Mouse (Mus musculus) thymus, adult 2 months (tissue): Measurements from ENCODE around the gene Zfp831. TPM values are rescaled to one million over a fixed set of nuclear protein-coding genes. Genes with fewer than 3 reads are reported as not detected.

Experiments used
- DNase-seq: peaks from one replicate; pipeline ENCODE4 v3.0.0; 2021
- H3K27ac ChIP-seq: fragments of 200-500 bp; 2 replicates; pipeline ENCODE4 v1.5.1; 2012; ENCODE audit warnings: low read length, control low read depth; ENCODE audit not compliant: control insufficient read depth, insufficient read depth
- H3K27me3 ChIP-seq: fragments of 200-500 bp; 2 replicates; pipeline ENCODE4 v1.6.1; 2012; ENCODE audit warnings: mild to moderate bottlenecking, low read length, moderate library complexity, mixed read lengths; ENCODE audit not compliant: control insufficient read depth, insufficient read depth
- H3K36me3 ChIP-seq: fragments of 200-500 bp; 2 replicates; pipeline ENCODE4 v1.6.1; 2012; ENCODE audit warnings: mild to moderate bottlenecking, low read length, moderate library complexity; ENCODE audit not compliant: control insufficient read depth, insufficient read depth
- H3K4me1 ChIP-seq: fragments of 200-500 bp; replicated peaks from 2 replicates; pipeline ENCODE4 v1.6.1; 2012; ENCODE audit warnings: low read length; ENCODE audit not compliant: control insufficient read depth, insufficient read depth
- H3K4me3 ChIP-seq: fragments of 200-500 bp; 2 replicates; pipeline ENCODE4 v1.5.1; 2012; ENCODE audit warnings: mild to moderate bottlenecking, low read length, control low read depth, moderate library complexity; ENCODE audit not compliant: control insufficient read depth, insufficient read depth
- CTCF ChIP-seq: fragments of 200-500 bp; IDR thresholded peaks from 2 replicates; pipeline ENCODE4 v1.5.1; 2012; ENCODE audit warnings: mild to moderate bottlenecking, control low read depth, low read length, moderate library complexity, borderline replicate concordance; ENCODE audit not compliant: control insufficient read depth, poor library complexity, insufficient read depth; ENCODE audit errors: extremely low read depth
- POLR2A ChIP-seq: fragments of 200-500 bp; IDR thresholded peaks from 2 replicates; pipeline ENCODE4 v1.6.1; 2012; ENCODE audit warnings: mild to moderate bottlenecking, low read length, control low read depth, moderate library complexity; ENCODE audit not compliant: control insufficient read depth, poor library complexity, insufficient read depth; ENCODE audit errors: extremely low read depth
- WGBS: fragments of 180-500 bp; shearing (Covaris S2); methylation state at CpG from one replicate; pipeline ENCODE4 v1.1.7; 2018; 5-methylcytosine and 5-hydroxymethylcytosine counted together
- polyA plus RNA-seq: library from polyadenylated mRNA; depleted of rRNA; stranded (reverse); fragments of >200 nt; gene quantifications from 2 replicates; pipeline ENCODE4 v1.2.3, GENCODE M21; 2012

The Zfp831 gene
- polyA plus RNA-seq, 1 experiment, result 3.1 TPM

DNA sequence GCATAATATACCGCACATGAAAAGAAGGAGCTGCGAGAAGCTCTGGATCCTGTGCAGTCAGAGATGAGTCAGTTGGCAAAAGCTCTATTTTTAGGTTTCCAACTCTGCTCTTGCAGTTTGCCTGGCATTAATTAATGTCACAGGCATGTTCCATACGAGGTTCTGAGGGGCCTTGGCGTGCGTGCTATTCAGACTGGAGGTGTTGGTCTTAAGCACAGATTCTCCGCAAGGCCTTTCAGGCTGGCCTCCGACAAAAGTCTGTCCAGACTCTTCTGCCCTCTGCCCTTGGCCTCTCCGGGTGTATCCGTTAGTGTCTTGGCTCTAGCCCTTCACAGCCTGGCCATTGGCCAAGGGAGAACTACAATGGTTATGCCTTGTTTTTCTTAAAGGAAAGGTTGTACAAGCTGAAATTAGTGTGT is 43.5 kb upstream of the Zfp831 start:
- Histone ChIP-seq H3K27ac (no peak overlapping the region), H3K4me3 (no peak overlapping the region), H3K4me1 (peaks cover 41% of the 10 kb centered on the region), H3K36me3 (no peaks in the 10 kb centered on the region), H3K27me3 (no peaks in the 10 kb centered on the region)
- TF ChIP-seq POLR2A, result no peak
- no peak for TF ChIP-seq CTCF
- DNase-seq, result no peak
- WGBS, result 83% methylated on average over 9 of the region's 9 CpGs

DNA sequence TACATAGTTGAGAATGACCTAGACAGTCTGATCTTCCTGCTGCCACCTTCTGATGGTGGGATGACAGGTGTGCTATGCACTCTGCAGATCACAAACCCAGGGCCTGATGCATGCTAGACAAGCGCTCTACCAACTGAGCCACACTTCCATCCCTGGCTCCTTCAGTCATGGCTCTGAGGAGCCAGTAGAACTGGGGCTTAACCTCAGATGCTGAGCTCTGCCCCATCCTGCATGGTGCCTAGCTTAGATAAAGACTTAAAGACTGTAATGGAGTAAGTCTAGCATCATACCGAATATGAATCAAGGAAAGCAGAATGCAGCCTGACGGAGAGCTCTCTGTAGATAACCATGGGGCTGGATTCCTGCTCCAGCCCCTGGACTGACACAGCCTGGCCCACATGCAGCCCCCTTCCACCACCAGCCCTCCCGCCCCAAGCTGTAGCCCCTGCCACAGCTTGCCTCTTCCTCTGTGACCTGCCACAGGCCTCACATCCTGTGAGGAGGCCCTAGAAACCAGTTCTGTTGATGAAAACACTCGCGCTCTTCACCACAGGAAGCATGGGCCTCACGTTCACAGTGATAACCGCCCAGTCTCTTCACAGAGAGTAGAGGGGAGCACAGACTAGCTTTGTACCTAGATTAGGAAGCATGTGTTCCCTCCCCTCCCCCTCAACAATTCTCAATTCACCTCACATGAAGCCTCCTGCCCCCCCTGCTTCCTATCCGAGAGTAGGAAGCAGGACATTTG is 41.2 kb upstream of the Zfp831 start:
- 12% methylated on average over 9 of the region's 9 CpGs for WGBS
- H3K4me1 ChIP-seq, result peaks cover 41% of the 10 kb centered on the region
- 0 out of 2 replicates have a peak, but pooled peaks have one; percentile 23 for TF ChIP-seq POLR2A
- no peak for TF ChIP-seq CTCF
- no peaks in the 10 kb centered on the region for H3K27me3 ChIP-seq
- H3K36me3 ChIP-seq, result no peaks in the 10 kb centered on the region
- no peak overlapping the region for H3K4me3 ChIP-seq
- peak overlapping the region; percentile 90 for H3K27ac ChIP-seq
- DNase-seq, result peak; percentile 74

DNA sequence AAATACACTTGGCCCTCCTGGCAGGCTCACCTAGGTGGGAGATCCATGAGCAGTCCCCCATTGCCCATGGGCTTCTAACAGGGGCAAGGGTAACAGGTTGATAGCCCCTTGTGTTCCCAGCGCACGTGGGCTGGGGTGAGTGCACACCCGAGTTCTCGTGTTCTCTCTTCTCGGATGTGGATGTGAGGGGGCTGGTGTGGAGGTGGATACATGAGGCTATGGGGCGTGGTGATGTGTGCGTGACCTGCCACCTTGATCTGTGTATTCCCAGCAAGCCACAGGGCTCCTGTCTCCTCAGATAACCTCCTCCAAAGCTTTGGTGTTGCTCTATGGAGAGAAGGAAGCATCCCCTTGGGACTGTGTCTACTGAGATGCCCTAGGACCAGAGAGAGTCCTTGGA is 40.0 kb upstream of the Zfp831 start:
- Histone ChIP-seq H3K27ac (peak overlapping the region; percentile 90), H3K4me3 (no peak overlapping the region), H3K36me3 (no peaks in the 10 kb centered on the region), H3K27me3 (no peaks in the 10 kb centered on the region), H3K4me1 (peaks cover 36% of the 10 kb centered on the region)
- no peak for DNase-seq
- no peak for TF ChIP-seq POLR2A
- TF ChIP-seq CTCF, result no peak
- WGBS, result 93% methylated on average over 7 of the region's 7 CpGs

DNA sequence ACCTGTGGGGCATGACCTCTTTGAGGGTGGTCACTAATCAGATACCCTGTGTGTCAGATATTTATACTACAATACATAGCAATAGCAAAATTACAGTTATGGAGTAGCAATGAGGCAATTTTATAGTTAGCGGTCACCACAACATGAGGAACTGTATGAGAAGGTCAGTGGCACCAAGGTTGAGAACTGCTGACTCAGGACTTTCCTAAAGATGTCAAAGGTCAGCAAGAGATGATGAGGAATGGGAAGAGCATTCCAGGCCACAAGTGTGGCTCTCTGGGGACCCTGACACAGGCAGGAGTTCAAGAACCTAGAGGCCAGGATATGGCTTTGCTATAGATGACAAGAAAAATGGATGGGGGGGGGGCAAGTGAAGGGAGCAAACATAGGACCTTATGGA is 38.3 kb upstream of the Zfp831 start:
- Histone ChIP-seq H3K4me3 (no peak overlapping the region), H3K27ac (no peak overlapping the region), H3K27me3 (no peaks in the 10 kb centered on the region), H3K36me3 (no peaks in the 10 kb centered on the region), H3K4me1 (peaks cover 25% of the 10 kb centered on the region)
- WGBS, result 100% methylated on average over 1 of the region's 1 CpGs
- no peak for DNase-seq
- TF ChIP-seq POLR2A (no peak), CTCF (no peak)

DNA sequence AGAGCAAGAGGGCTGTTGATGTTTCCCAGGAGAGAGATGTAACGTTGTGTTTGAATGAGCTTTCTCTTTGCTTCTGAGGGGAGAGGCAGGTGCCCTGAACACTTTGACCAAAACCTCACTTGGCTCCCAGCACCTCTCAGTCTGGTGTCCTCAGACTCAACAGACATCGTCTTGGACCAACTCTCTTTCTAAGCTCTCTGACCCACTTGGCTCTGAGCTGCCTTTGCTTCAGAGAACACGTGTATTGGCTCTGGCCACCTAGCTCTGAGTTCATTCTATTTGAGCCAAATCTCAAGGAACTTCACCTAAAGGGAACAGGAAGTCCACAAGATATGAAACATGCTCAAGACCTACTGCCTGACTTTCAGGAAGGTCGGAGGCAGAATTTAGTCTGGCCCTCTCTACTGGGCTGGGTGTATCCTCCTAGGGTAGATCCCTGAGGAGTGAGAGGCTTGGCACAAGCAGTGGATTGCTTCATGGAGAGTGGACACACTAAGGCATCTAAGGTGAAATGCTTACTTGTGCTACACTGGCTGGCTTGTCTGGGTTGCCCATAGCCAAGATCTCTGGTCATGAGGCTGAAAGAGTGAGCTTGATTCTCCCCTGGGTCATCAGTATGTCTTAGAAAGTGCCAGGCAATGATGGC is 37.8 kb upstream of the Zfp831 start:
- TF ChIP-seq CTCF, result no peak
- no peak for TF ChIP-seq POLR2A
- no peak overlapping the region for H3K4me3 ChIP-seq
- H3K27me3 ChIP-seq, result no peaks in the 10 kb centered on the region
- H3K36me3 ChIP-seq, result no peaks in the 10 kb centered on the region
- no peak overlapping the region for H3K27ac ChIP-seq
- DNase-seq, result no peak
- WGBS, result 81% methylated on average over 4 of the region's 4 CpGs
- peaks cover 25% of the 10 kb centered on the region for H3K4me1 ChIP-seq

DNA sequence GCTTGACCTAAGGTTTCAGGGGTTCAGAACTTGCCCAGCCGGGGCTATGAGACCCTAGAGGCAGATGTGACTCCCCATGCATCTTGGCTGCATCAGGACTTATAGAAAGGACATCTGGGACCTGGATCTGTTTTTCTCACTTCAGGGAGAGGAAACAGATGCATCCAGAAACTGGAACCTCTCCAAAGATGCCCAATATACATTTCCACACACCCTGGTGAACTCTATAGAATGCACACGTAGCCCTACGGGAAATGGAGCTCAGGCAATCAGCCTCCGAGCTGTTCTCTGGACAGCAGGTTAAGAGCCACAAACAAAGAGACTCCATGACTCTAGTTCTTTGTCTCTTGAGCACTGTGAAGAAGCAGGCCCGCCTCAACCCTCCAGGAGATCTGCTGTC is 37.0 kb upstream of the Zfp831 start:
- no peak overlapping the region for H3K27ac ChIP-seq
- 94% methylated on average over 5 of the region's 5 CpGs for WGBS
- H3K36me3 ChIP-seq, result no peaks in the 10 kb centered on the region
- H3K4me3 ChIP-seq, result no peak overlapping the region
- H3K27me3 ChIP-seq, result no peaks in the 10 kb centered on the region
- TF ChIP-seq POLR2A (no peak), CTCF (no peak)
- H3K4me1 ChIP-seq, result peaks cover 18% of the 10 kb centered on the region
- DNase-seq, result no peak
